In the genomic region with DNA sequence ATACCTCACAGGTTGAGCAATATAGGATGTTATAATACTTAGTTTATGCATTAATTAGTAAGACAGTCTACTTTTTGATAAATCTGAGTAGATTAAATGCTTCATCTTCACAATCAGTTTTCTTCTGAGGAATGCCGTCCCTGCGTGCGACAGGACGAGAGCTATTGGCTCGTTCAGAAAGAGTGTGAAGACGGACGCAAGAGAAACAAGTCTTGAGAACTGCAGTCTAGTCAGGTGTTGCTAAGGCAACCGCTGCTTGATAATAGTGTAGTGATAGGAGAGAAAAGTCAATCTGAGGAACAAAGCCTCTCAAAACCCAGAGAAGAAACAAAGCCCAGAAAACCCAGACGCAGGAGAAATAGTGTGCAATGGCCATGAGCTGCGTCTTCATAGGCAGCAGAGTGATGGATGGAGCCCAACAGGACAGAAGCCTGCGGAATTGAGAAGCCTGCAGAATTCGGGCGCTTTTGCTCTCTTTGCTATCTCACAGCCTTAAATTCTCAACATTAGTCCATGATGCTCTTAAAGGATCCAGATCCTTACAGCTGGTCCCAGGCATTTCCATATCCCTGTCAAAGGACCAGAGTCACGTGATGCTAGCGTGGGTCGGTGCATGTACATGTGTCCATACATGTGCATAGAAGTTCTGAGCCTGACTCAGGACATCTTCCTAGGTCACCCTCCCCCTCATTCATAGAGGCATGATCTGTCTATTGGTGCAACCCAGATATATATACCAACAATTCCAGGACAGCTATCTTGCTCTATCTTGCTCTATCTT, we compare ENCODE assay signal across 16 mouse cellular contexts.
DNase-seq lines count a peak whose midpoint lies in the region; ATAC-seq and TF ChIP-seq lines count a peak whose summit lies in the region.
"Had no signal": no experiment of that assay in that cellular context is flagged by ENCODE, and none has a peak within 500 bp of the region (broad histone marks: within the 10 kb centered on the region; RNA-seq: fewer than 3 reads in every experiment).

No protein-coding gene starts in this region.

- TF ChIP-seq CTCF in lung, embryonic 14.5 days (IDR thresholded peaks at IDR 0.05; ENCODE audit: low read depth): no peak
- no peak for TF ChIP-seq CTCF in lung, postnatal 0 days (IDR thresholded peaks at IDR 0.05)
- TF ChIP-seq CTCF in hindbrain, postnatal 0 days (IDR thresholded peaks at IDR 0.05; ENCODE audit: low read depth): no peak

- H3K27me3 ChIP-seq in lung, embryonic 14.5 days (ENCODE audit: insufficient read depth, low read length): no peaks in the 10 kb centered on the region
- H3K27me3 ChIP-seq in lung, postnatal 0 days (replicated peaks; ENCODE audit: insufficient read depth, low read length): no peaks in the 10 kb centered on the region
- no peaks in the 10 kb centered on the region for H3K27me3 ChIP-seq in forebrain, embryonic 15.5 days
- H3K27me3 ChIP-seq in hindbrain, postnatal 0 days (ENCODE audit: insufficient read depth, low read length): no peaks in the 10 kb centered on the region

- 67% methylated on average over 16 of the region's 16 CpGs for WGBS in lung, embryonic 14.5 days
- 58% methylated on average over 16 of the region's 16 CpGs for WGBS in lung, postnatal 0 days
- 78% methylated on average over 16 of the region's 16 CpGs for WGBS in forebrain, embryonic 15.5 days
- WGBS in hindbrain, postnatal 0 days: 53% methylated on average over 16 of the region's 16 CpGs

- ATAC-seq in lung, embryonic 14.5 days (ENCODE audit: insufficient read depth): no peak
- ATAC-seq in lung, postnatal 0 days: no peak
- peak; percentile 62; the same call in 1 of the 2 replicates for ATAC-seq in forebrain, embryonic 15.5 days (replicated peaks)
- ATAC-seq in hindbrain, postnatal 0 days: peak; percentile 71; the same call in 1 of the 2 replicates
- ATAC-seq: liver, postnatal 0 days had no signal

- no peak overlapping the region for H3K27ac ChIP-seq in lung, embryonic 14.5 days (ENCODE audit: low read depth)
- no peak overlapping the region for H3K27ac ChIP-seq in lung, postnatal 0 days (ENCODE audit: low read length)
- H3K27ac ChIP-seq in forebrain, embryonic 15.5 days (replicated peaks): peak overlapping the region; percentile 41
- peak overlapping the region; percentile 9; the same call in 1 of the 2 replicates for H3K27ac ChIP-seq in hindbrain, postnatal 0 days

- no peak overlapping the region for H3K4me3 ChIP-seq in lung, embryonic 14.5 days (ENCODE audit: low read depth, low read length)
- H3K4me3 ChIP-seq in lung, postnatal 0 days (ENCODE audit: low read depth, low read length): no peak overlapping the region
- no peak overlapping the region for H3K4me3 ChIP-seq in forebrain, embryonic 15.5 days
- no peak overlapping the region for H3K4me3 ChIP-seq in hindbrain, postnatal 0 days (ENCODE audit: low read length)

- no peaks in the 10 kb centered on the region for H3K36me3 ChIP-seq in lung, embryonic 14.5 days (ENCODE audit: insufficient read depth)
- H3K36me3 ChIP-seq in lung, postnatal 0 days (ENCODE audit: insufficient read depth, low read length): no peaks in the 10 kb centered on the region
- H3K36me3 ChIP-seq in forebrain, embryonic 15.5 days: no peaks in the 10 kb centered on the region
- no peaks in the 10 kb centered on the region for H3K36me3 ChIP-seq in hindbrain, postnatal 0 days (ENCODE audit: insufficient read depth, low read length)

- H3K9me3 ChIP-seq in lung, embryonic 14.5 days (ENCODE audit: low read depth, low read length): no peaks in the 10 kb centered on the region
- no peaks in the 10 kb centered on the region for H3K9me3 ChIP-seq in lung, postnatal 0 days (ENCODE audit: low read length)
- no peaks in the 10 kb centered on the region for H3K9me3 ChIP-seq in forebrain, embryonic 15.5 days
- no peaks in the 10 kb centered on the region for H3K9me3 ChIP-seq in hindbrain, postnatal 0 days (ENCODE audit: low read length)

- no peak overlapping the region for H3K4me2 ChIP-seq in lung, embryonic 14.5 days
- H3K4me2 ChIP-seq in lung, postnatal 0 days (replicated peaks; ENCODE audit: low read depth, low read length): no peak overlapping the region
- no peak overlapping the region for H3K4me2 ChIP-seq in forebrain, embryonic 15.5 days (replicated peaks)
- peak overlapping the region; percentile 17; the same call in 1 of the 2 replicates for H3K4me2 ChIP-seq in hindbrain, postnatal 0 days (ENCODE audit: low read depth, low read length)

- H3K9ac ChIP-seq in lung, embryonic 14.5 days: no peak overlapping the region
- no peak overlapping the region for H3K9ac ChIP-seq in lung, postnatal 0 days (replicated peaks; ENCODE audit: low read depth)
- no peak overlapping the region for H3K9ac ChIP-seq in forebrain, embryonic 15.5 days (replicated peaks)
- H3K9ac ChIP-seq in hindbrain, postnatal 0 days (replicated peaks; ENCODE audit: low read length): no peak overlapping the region
- H3K9ac ChIP-seq: liver, postnatal 0 days had no signal

- TF ChIP-seq EP300 in lung, postnatal 0 days (IDR thresholded peaks at IDR 0.05): no peak

- no peaks in the 10 kb centered on the region for H3K4me1 ChIP-seq in lung, embryonic 14.5 days (ENCODE audit: insufficient read depth)
- no peaks in the 10 kb centered on the region for H3K4me1 ChIP-seq in lung, postnatal 0 days (ENCODE audit: insufficient read depth, low read depth, low read length)
- no peaks in the 10 kb centered on the region for H3K4me1 ChIP-seq in forebrain, embryonic 15.5 days
- no peaks in the 10 kb centered on the region for H3K4me1 ChIP-seq in hindbrain, postnatal 0 days (ENCODE audit: insufficient read depth, low read length)

- peak; percentile 5 for DNase-seq in lung, embryonic 14.5 days
- no peak for DNase-seq in lung, postnatal 0 days (ENCODE audit: low spot score)
- peak; percentile 62 for DNase-seq in hindbrain, postnatal 0 days (ENCODE audit: low spot score)
- DNase-seq in ovary, postnatal 36 days (ENCODE audit: low spot score): no peak
- no peak for DNase-seq in ovary, postnatal 10 days (ENCODE audit: low spot score)
- no peak for DNase-seq in thymus, postnatal 4 days
- DNase-seq: adrenal gland, postnatal 25 days; cerebellum, adult 9-10 months; gastrocnemius, postnatal 10 days; kidney, adult 2 months; kidney, postnatal 4 days; liver; liver, postnatal 0 days; lung, postnatal 36 days; right cerebral cortex, postnatal 4 days had no signal

Comparison
In these comparisons a context has a peak if more than half of its experiments do, and no peak if none do; other contexts are left out.
1. DNase-seq: peak in lung, embryonic 14.5 days (single experiment) and hindbrain, postnatal 0 days (single experiment); none in lung, postnatal 0 days (single experiment), ovary, postnatal 36 days (single experiment), ovary, postnatal 10 days (single experiment) and thymus, postnatal 4 days (single experiment).
2. ATAC-seq: peak in forebrain, embryonic 15.5 days (single experiment) and hindbrain, postnatal 0 days (single experiment); none in lung, embryonic 14.5 days (single experiment) and lung, postnatal 0 days (single experiment).
3. H3K27ac ChIP-seq: peak in forebrain, embryonic 15.5 days (single experiment) and hindbrain, postnatal 0 days (single experiment); none in lung, embryonic 14.5 days (single experiment) and lung, postnatal 0 days (single experiment).